Mouse (Mus musculus) cerebellum, adult 2 months (tissue): ENCODE measurements around the gene Traf5.

Source experiments
- CTCF ChIP-seq: fragments of 200-500 bp; IDR thresholded peaks from 2 replicates; pipeline ENCODE4 v1.5.1; 2011; ENCODE audit warnings: low read depth, mild to moderate bottlenecking, control low read depth, low read length, moderate library complexity, borderline replicate concordance; ENCODE audit not compliant: insufficient read depth
- POLR2A ChIP-seq: fragments of 200-500 bp; IDR thresholded peaks from 2 replicates; pipeline ENCODE4 v1.6.1; 2011; ENCODE audit warnings: low read length, control low read depth, borderline replicate concordance; ENCODE audit not compliant: insufficient read depth

GRCm38 (mm10) chr1:191989060-191989459, 103.3 kb downstream of the Traf5 start:
- TF ChIP-seq CTCF, result no peak
- no peak for TF ChIP-seq POLR2A
